20 mouse cellular contexts compared by ENCODE assay signal in genomic region chr8:61552221-61552620, GRCm38 (mm10).
DNase-seq lines count a peak whose midpoint lies in the region; ATAC-seq and TF ChIP-seq lines count a peak whose summit lies in the region.
"Had no signal": no experiment of that assay in that cellular context is flagged by ENCODE, and none has a peak within 500 bp of the region (broad histone marks: within the 10 kb centered on the region; RNA-seq: fewer than 3 reads in every experiment).

No protein-coding gene starts in this region.

- H3K9me3 ChIP-seq in heart, embryonic 16.5 days (replicated peaks; ENCODE audit: control insufficient read depth, low read length), result peaks cover 12% of the 10 kb centered on the region
- peaks cover 6% of the 10 kb centered on the region; the same call in 1 of the 2 replicates for H3K9me3 ChIP-seq in stomach, embryonic 14.5 days (ENCODE audit: control insufficient read depth, low read depth, low read length)

- no peaks in the 10 kb centered on the region for H3K27me3 ChIP-seq in heart, embryonic 16.5 days (ENCODE audit: control insufficient read depth, insufficient read depth, low read length)
- H3K27me3 ChIP-seq in stomach, embryonic 14.5 days (ENCODE audit: control insufficient read depth, insufficient read depth, low read length), result no peaks in the 10 kb centered on the region
- H3K27me3 ChIP-seq: forebrain, embryonic 12.5 days; midbrain, embryonic 12.5 days had no signal

- ATAC-seq in heart, embryonic 16.5 days (replicated peaks; ENCODE audit: extremely low read depth, insufficient read depth, low FRiP score), result no peak
- no peak for ATAC-seq in stomach, embryonic 14.5 days (ENCODE audit: insufficient number of reproducible peaks, insufficient read depth, low FRiP score, low read depth)

- no peak overlapping the region for H3K9ac ChIP-seq in heart, embryonic 16.5 days (ENCODE audit: low read length)
- H3K9ac ChIP-seq in stomach, embryonic 14.5 days (replicated peaks; ENCODE audit: low read depth, low read length), result no peak overlapping the region
- H3K9ac ChIP-seq: forebrain, embryonic 12.5 days; midbrain, embryonic 12.5 days had no signal

- TF ChIP-seq CTCF in embryonic fibroblast, embryonic 13.5 days (IDR thresholded peaks at IDR 0.05; ENCODE audit: borderline replicate concordance, insufficient read depth, low read length), result no peak

- no peak for TF ChIP-seq POLR2A in embryonic fibroblast, embryonic 13.5 days (IDR thresholded peaks at IDR 0.05; ENCODE audit: low read depth, low read length)

- H3K27ac ChIP-seq in heart, embryonic 16.5 days (ENCODE audit: low read length), result peak overlapping the region; percentile 39
- H3K27ac ChIP-seq in embryonic fibroblast, embryonic 13.5 days (ENCODE audit: insufficient read depth, low read length), result peak overlapping the region; percentile 9; the same call in 1 of the 2 replicates
- H3K27ac ChIP-seq in stomach, embryonic 14.5 days (ENCODE audit: low read length), result peak overlapping the region; percentile 28; the same call in 1 of the 2 replicates
- H3K27ac ChIP-seq: forebrain, embryonic 12.5 days; midbrain, embryonic 12.5 days had no signal

- DNase-seq in adrenal gland, adult 2 months, result peak; percentile 41
- DNase-seq in adrenal gland, postnatal 25 days, result no peak
- DNase-seq in heart, postnatal 25 days (ENCODE audit: low spot score), result no peak
- no peak for DNase-seq in right cerebral cortex, adult 18-20 months
- no peak for DNase-seq in kidney, postnatal 36 days
- DNase-seq: adrenal gland, postnatal 10 days; cerebellum, adult 8-10 months; heart, postnatal 4 days; kidney, adult 8-10 months; kidney, postnatal 25 days; lung, adult 2 months; lung, postnatal 4 days; retina, postnatal 1 day; thymus, postnatal 25 days had no signal

- intact Hi-C loops in heart, postnatal 25 days (cut with DNase I), result no loop called here

- peaks cover 16% of the 10 kb centered on the region for H3K4me1 ChIP-seq in heart, embryonic 16.5 days (ENCODE audit: control insufficient read depth, insufficient read depth, low read length)
- peaks cover 10% of the 10 kb centered on the region for H3K4me1 ChIP-seq in embryonic fibroblast, embryonic 13.5 days (ENCODE audit: control insufficient read depth, insufficient read depth, low read length)
- H3K4me1 ChIP-seq in stomach, embryonic 14.5 days (ENCODE audit: control insufficient read depth, insufficient read depth, low read length), result peaks cover 4% of the 10 kb centered on the region; the same call in 1 of the 2 replicates

- no peak overlapping the region for H3K4me2 ChIP-seq in heart, embryonic 16.5 days (ENCODE audit: low read depth, low read length)
- no peak overlapping the region for H3K4me2 ChIP-seq in stomach, embryonic 14.5 days (replicated peaks; ENCODE audit: low read depth, low read length)
- H3K4me2 ChIP-seq: forebrain, embryonic 12.5 days; liver, embryonic 11.5 days; midbrain, embryonic 12.5 days had no signal

- WGBS in heart, embryonic 16.5 days, result 44% methylated on average over 6 of the region's 6 CpGs
- 72% methylated on average over 6 of the region's 6 CpGs for whole genome bisulfite sequencing in stomach, embryonic 14.5 days

- H3K36me3 ChIP-seq in heart, embryonic 16.5 days (ENCODE audit: control insufficient read depth, insufficient read depth), result peaks cover 25% of the 10 kb centered on the region
- H3K36me3 ChIP-seq in stomach, embryonic 14.5 days (ENCODE audit: control insufficient read depth, insufficient read depth, low read length), result peaks cover 16% of the 10 kb centered on the region

- no peak overlapping the region for H3K4me3 ChIP-seq in heart, embryonic 16.5 days (ENCODE audit: low read length)
- H3K4me3 ChIP-seq in embryonic fibroblast, embryonic 13.5 days (ENCODE audit: insufficient read depth, low read length), result no peak overlapping the region
- no peak overlapping the region for H3K4me3 ChIP-seq in stomach, embryonic 14.5 days (ENCODE audit: low read depth, low read length)
- H3K4me3 ChIP-seq: forebrain, embryonic 12.5 days; midbrain, embryonic 12.5 days had no signal
